Mouse (Mus musculus) neural tube, embryonic 12.5 days (tissue): ENCODE measurements around the gene Gm45623. TPM values are rescaled to one million over a fixed set of nuclear protein-coding genes. Genes with fewer than 3 reads are reported as not detected.

Source experiments
- ATAC-seq: fragments of 200-750 bp; cut with Nextera tagmentation; 2 replicates; pipeline ENCODE4 v1.8.0; 2017; ENCODE audit warnings: low read depth, mild to moderate bottlenecking, moderate TSS enrichment, moderate library complexity; ENCODE audit not compliant: low FRiP score
- H3K27ac ChIP-seq: fragments of 300-500 bp; sonication (generic); 2 replicates; pipeline ENCODE4 v1.5.1; 2016
- H3K27me3 ChIP-seq: fragments of 300-500 bp; sonication (generic); replicated peaks from 2 replicates; pipeline ENCODE4 v1.6.1; 2016; ENCODE audit warnings: mild to moderate bottlenecking
- H3K36me3 ChIP-seq: fragments of 300-500 bp; sonication (generic); 2 replicates; pipeline ENCODE4 v1.6.1; 2016; ENCODE audit warnings: mild to moderate bottlenecking
- H3K4me1 ChIP-seq: fragments of 300-500 bp; sonication (generic); 2 replicates; pipeline ENCODE4 v1.6.1; 2016
- H3K4me2 ChIP-seq: fragments of 300-500 bp; sonication (generic); replicated peaks from 2 replicates; pipeline ENCODE4 v1.6.1; 2016; ENCODE audit warnings: mild to moderate bottlenecking
- H3K4me3 ChIP-seq: fragments of 300-500 bp; sonication (generic); 2 replicates; pipeline ENCODE4 v1.5.1; 2016
- H3K9ac ChIP-seq: fragments of 300-500 bp; sonication (generic); 2 replicates; pipeline ENCODE4 v1.6.1; 2016; ENCODE audit warnings: mild to moderate bottlenecking
- H3K9me3 ChIP-seq: fragments of 300-500 bp; sonication (generic); 2 replicates; pipeline ENCODE4 v1.6.1; 2016; ENCODE audit warnings: mild to moderate bottlenecking
- WGBS: fragments of 180-500 bp; shearing (Covaris S2); methylation state at CpG from one replicate; pipeline ENCODE4 v1.1.7; 2016; 5-methylcytosine and 5-hydroxymethylcytosine counted together
- polyA plus RNA-seq: library from polyadenylated mRNA; unstranded; fragments of >200 nt; fragmentation: Nextera tagmentation; extraction: Ambion mirVana; gene quantifications from 2 replicates; pipeline ENCODE4 v1.2.1, GENCODE M21; 2016

Gene Gm45623
- polyA plus RNA-seq, 1 experiment from 2014 or later = 0.13 TPM

DNA sequence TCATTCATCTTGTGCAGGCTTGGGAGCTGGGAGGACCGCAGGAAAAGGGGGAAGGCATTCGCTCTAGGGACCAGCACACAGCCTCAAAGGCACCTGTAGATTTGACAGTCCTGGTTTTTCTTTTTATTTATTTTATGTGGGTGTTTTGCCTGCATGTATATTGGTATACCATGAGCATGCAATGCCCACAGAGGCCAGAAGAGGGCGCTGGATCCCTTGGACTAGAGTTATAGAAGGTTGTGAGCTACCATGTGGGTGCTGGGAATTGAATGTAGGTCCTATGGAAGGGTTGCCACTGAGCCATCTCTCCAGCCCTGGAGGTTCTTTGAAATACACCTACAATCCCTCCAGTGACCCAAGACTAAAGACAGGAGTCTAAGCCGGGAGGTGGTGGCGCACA lies 17.2 kb upstream of the Gm45623 start:
- H3K4me2 ChIP-seq = no peak overlapping the region
- H3K4me1 ChIP-seq = peaks cover 29% of the 10 kb centered on the region
- no peaks in the 10 kb centered on the region for H3K9me3 ChIP-seq
- H3K9ac ChIP-seq = no peak overlapping the region
- no peaks in the 10 kb centered on the region for H3K27me3 ChIP-seq
- no peak for ATAC-seq
- no peaks in the 10 kb centered on the region for H3K36me3 ChIP-seq
- 66% methylated on average over 5 of the region's 5 CpGs for WGBS
- H3K27ac ChIP-seq = no peak overlapping the region
- H3K4me3 ChIP-seq = no peak overlapping the region

DNA sequence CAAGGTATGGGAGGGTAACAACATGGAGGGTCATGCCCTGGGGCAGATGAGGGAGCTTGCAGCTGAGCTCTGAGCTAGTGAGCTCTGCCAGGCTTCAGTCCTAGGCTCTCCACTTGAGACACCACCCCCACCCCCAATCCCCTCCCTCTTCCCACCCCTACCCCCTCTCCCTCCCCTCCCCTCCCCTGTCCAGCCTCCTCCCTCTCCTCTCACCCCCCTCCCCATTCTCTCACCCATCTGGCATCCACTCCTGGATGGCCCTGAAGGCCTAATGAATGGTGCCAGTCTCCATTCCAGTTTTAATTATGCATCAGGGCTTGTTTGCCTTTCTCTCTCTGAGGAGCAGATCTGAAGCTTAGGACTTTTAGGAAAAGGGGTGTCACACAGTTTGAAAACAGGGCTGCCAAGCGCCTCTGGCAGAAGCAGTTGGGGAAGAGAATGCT lies 16.5 kb upstream of the Gm45623 start:
- whole genome bisulfite sequencing = 74% methylated on average over 1 of the region's 1 CpGs
- no peaks in the 10 kb centered on the region for H3K36me3 ChIP-seq
- no peak overlapping the region for H3K9ac ChIP-seq
- H3K4me3 ChIP-seq = no peak overlapping the region
- no peak overlapping the region for H3K27ac ChIP-seq
- no peaks in the 10 kb centered on the region for H3K9me3 ChIP-seq
- H3K4me2 ChIP-seq = no peak overlapping the region
- no peak for ATAC-seq
- H3K27me3 ChIP-seq = no peaks in the 10 kb centered on the region
- H3K4me1 ChIP-seq = peaks cover 29% of the 10 kb centered on the region

DNA sequence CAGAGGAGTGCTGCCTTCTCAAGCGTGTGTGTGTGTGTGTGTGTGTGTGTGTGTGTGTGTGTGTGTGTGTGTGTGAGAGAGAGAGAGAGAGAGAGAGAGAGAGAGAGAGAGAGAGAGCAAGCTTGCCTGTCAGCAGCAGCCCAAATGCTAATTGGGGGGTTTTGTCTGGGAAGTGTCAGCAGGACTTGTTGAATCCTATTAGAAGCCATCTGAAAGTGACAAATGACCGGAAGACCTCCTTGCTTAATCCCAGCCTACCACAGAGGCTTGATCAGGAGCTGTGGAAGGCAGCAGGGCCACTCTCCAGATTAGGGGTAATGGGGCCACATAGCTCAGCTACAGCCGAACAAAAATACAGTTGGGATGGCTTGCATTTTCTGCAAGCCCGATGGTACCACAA lies 15.8 kb upstream of the Gm45623 start:
- H3K4me2 ChIP-seq = no peak overlapping the region
- peaks cover 24% of the 10 kb centered on the region for H3K4me1 ChIP-seq

DNA sequence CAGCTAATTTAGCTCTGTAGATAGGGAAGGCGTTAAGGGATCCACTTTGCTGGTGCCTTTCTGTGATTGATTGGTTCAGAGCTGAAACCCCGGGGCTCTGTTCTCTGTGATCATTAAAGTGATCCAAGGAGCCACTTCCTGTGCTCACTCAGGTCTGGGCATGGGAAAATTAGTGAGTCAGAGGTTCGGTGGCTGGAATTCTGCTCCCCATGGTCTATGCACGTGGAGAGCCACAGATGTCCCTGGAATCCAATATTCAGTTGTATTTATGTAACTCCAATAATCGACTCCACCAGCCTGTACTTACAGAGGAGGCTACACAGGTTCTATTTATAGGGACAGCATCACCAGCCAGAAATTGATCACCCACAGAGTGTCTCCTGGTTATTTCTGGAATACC lies 12.6 kb upstream of the Gm45623 start:
- H3K27me3 ChIP-seq = 0 out of 2 replicates have a peak, but pooled peaks cover 3% of the 10 kb centered on the region
- no peaks in the 10 kb centered on the region for H3K9me3 ChIP-seq
- no peak overlapping the region for H3K4me2 ChIP-seq
- no peak overlapping the region for H3K4me3 ChIP-seq
- no peaks in the 10 kb centered on the region for H3K36me3 ChIP-seq
- no peak overlapping the region for H3K9ac ChIP-seq
- ATAC-seq = no peak
- H3K4me1 ChIP-seq = peaks cover 24% of the 10 kb centered on the region
- no peak overlapping the region for H3K27ac ChIP-seq
- WGBS = 52% methylated on average over 5 of the region's 5 CpGs

More for the DNA sequence above, 15.8 kb upstream of the Gm45623 start:
- no peak for ATAC-seq
- Histone ChIP-seq H3K4me3 (no peak overlapping the region), H3K9ac (no peak overlapping the region), H3K27ac (no peak overlapping the region), H3K36me3 (no peaks in the 10 kb centered on the region), H3K27me3 (no peaks in the 10 kb centered on the region), H3K9me3 (no peaks in the 10 kb centered on the region)
- WGBS = 36% methylated on average over 4 of the region's 4 CpGs

DNA sequence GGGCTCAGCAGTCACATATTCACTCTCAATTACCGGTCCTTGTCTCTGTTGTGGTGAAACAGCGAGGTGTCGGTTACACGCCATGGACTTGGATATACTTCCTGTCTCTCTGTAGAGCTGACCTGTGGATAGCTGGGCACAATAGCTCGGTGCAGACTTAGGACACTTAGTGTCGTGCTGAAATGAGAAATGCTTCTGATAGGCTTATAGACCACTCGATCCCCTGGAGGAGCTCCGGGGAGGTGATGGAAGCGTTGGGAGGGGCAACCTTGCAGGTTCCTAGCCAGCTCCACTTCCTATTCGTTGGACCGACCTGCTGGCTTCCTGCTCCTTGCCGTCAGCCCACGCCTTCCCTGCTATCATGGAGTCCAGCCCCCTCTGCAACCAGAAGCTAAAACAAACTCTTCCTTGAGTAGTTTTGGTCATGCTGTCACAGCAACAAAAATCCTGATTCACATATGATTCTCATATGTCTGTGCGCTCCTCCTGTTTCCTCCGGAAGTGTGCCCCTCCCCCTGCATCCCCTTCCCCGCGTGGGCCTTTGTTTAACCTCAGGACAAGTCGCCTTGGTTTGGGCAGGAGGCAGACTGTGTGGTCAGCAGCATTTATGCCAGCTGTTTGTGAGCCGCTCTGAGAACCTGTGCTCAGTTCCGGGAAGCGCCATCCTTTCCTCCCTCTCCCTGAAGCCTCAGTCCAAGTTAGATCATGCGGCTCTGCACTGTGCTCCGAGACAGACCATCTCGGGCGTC lies 11.8 kb upstream of the Gm45623 start:
- H3K4me1 ChIP-seq = peaks cover 24% of the 10 kb centered on the region
- peak overlapping the region; percentile 8; the same call in 1 of the 2 replicates for H3K4me2 ChIP-seq
- no peaks in the 10 kb centered on the region for H3K36me3 ChIP-seq
- WGBS = 61% methylated on average over 25 of the region's 25 CpGs
- H3K9me3 ChIP-seq = no peaks in the 10 kb centered on the region
- H3K27ac ChIP-seq = no peak overlapping the region
- no peak for ATAC-seq
- 0 out of 2 replicates have a peak, but pooled peaks cover 3% of the 10 kb centered on the region for H3K27me3 ChIP-seq
- H3K9ac ChIP-seq = no peak overlapping the region
- H3K4me3 ChIP-seq = no peak overlapping the region

DNA sequence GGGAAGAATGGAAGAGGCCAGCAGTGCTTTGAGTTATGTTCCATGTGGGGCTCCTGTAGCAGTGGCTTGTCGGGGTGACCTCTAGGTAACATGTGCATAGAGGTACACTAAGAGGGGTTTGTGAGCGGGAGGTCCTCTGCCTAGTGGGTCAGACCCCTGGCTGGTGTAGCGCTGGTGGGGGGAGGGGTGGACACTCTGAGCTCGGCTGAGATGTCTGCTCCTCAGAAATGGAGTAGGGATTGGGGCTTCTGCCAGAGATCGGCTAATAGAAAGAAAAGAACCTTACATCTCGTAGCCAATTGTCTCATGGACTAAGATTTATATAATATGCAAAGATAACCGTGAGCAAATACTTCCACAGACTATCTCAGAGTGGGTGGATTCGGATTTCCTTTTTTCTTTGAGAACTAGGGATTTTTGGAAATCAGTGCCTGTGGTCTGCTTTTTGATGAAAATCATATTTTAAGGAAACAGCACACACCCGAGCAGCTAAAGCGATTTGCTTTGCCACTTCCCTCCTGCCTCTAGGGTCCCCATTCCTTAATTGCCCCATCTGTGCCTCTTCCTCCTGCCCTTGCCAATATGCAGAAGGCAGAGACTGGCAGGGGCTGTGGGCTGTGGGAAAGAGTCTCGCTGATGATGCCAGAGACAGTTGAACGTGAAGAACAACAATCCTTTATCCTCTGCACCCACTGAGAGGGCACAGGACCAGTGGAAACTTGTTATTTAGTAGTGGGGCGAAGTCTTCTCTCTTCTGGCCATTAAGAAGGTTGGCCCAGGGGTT lies 9.0 kb upstream of the Gm45623 start:
- H3K9ac ChIP-seq = no peak overlapping the region
- no peak overlapping the region for H3K27ac ChIP-seq
- H3K36me3 ChIP-seq = no peaks in the 10 kb centered on the region
- H3K4me3 ChIP-seq = no peak overlapping the region
- H3K27me3 ChIP-seq = 0 out of 2 replicates have a peak, but pooled peaks cover 3% of the 10 kb centered on the region
- WGBS = 40% methylated on average over 13 of the region's 13 CpGs
- H3K4me2 ChIP-seq = no peak overlapping the region
- peaks cover 9% of the 10 kb centered on the region; the same call in 1 of the 2 replicates for H3K4me1 ChIP-seq
- no peak for ATAC-seq
- no peaks in the 10 kb centered on the region for H3K9me3 ChIP-seq

DNA sequence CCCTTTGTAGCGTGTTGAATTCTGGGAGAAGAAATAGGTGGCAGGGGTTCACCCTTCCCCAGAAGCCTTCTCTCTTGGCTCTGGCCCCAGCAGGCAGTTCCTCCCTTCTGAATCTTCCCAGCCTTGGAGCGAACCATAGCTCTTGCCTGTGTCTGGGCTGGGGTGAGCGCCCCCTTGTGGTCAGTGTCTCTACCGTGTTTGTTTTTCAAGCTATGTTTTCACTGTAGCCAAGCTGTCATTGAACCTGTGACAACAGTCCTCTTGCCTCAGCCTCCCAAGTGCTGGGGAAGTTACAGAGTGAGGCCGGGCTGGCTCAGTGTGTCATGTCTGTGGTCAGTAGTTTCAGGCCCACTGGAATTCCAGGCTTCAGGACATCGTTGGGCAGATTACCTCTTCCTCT lies 4.9 kb upstream of the Gm45623 start:
- H3K36me3 ChIP-seq = no peaks in the 10 kb centered on the region
- peaks cover 15% of the 10 kb centered on the region for H3K4me1 ChIP-seq
- H3K4me2 ChIP-seq = no peak overlapping the region
- H3K27me3 ChIP-seq = peaks cover 33% of the 10 kb centered on the region
- no peak overlapping the region for H3K9ac ChIP-seq
- no peak overlapping the region for H3K4me3 ChIP-seq
- no peaks in the 10 kb centered on the region for H3K9me3 ChIP-seq
- H3K27ac ChIP-seq = no peak overlapping the region
- ATAC-seq = no peak
- WGBS = 31% methylated on average over 6 of the region's 6 CpGs

DNA sequence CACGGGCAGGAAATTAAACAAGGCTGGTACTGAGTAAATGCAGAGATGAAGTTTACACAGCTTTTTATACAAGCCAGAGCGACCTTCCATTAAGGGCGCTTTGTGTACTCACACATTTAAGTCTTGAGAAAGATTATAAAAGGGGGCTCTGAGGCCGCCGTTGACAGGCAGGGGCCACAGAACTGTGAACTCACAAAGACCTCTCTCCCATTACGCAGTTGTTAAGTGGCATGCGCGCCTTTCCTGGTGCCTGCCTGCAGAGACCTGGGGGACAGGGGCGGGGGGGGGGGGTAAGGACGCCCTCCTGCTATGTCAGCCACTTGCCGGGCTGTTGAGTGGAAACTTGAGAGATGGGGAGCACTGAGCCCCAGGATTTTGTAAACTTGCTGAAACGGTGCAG lies 3.6 kb upstream of the Gm45623 start:
- Histone ChIP-seq H3K27ac (no peak overlapping the region), H3K9ac (no peak overlapping the region), H3K9me3 (no peaks in the 10 kb centered on the region), H3K27me3 (peaks cover 45% of the 10 kb centered on the region), H3K36me3 (no peaks in the 10 kb centered on the region), H3K4me1 (peaks cover 20% of the 10 kb centered on the region), H3K4me2 (no peak overlapping the region), H3K4me3 (no peak overlapping the region)
- no peak for ATAC-seq
- WGBS = 47% methylated on average over 12 of the region's 12 CpGs

DNA sequence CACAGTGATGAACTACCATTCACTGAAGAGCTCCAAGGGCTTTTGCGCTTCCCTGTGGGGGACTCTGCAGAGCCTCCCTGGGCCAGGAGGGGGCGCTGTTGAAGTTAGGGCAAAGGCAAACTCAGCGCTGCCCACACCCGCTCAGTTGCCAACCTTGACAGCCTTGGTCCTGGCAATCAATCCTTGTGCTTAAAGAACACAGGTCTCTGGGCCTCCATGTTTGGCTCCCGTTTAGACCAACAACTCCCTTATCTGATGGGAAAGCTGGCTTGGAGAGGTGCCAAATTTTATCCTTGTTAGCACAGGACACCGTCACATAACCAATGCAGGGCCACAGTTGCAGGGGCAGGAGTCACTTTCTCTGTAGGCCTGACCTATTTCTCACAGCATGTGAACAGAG lies 2.2 kb upstream of the Gm45623 start:
- 71% methylated on average over 6 of the region's 6 CpGs for WGBS
- Histone ChIP-seq H3K27ac (no peak overlapping the region), H3K27me3 (peaks cover 57% of the 10 kb centered on the region), H3K9ac (no peak overlapping the region), H3K4me3 (no peak overlapping the region), H3K36me3 (no peaks in the 10 kb centered on the region), H3K4me1 (peaks cover 20% of the 10 kb centered on the region), H3K9me3 (no peaks in the 10 kb centered on the region), H3K4me2 (no peak overlapping the region)
- no peak for ATAC-seq

DNA sequence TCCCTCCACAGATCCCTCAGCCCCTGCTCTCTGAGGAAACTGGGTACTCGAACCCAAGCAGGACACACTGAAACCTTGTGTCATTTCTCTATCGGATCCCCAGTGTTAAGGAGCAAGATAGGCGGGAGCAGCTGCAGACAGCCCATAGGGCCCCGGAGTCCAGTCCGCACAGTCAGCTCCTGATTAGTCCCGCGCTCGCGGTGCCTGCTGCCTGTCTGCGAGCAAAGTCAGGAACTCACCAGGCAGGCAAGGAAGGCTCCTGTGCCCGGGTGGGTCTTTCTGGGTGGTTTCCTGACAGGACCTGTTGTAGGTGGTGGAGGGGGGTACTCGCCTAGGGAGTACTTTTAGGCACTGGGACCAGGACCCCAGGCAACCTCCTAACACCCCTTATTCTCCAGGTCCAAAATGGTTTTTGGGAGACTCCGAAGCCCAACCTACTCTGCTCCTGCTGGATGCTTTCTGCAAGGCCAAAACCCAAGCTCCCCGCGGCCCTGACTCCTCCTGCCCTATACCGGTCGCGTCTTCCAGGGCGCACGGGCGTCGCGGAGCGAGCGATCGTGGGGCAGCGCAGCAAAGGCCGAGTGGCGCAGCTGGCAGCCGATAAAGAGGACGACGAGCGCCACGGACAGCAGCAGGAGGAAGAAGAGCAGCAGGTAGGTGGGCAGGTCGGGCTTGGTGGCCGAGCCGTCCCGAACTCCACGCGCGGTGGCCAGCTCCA lies 994 bp downstream of the Gm45623 start:
- Histone ChIP-seq H3K9me3 (no peaks in the 10 kb centered on the region), H3K27me3 (peaks cover 64% of the 10 kb centered on the region), H3K4me3 (peak overlapping the region; percentile 40), H3K36me3 (no peaks in the 10 kb centered on the region), H3K4me2 (peak overlapping the region; percentile 86), H3K9ac (peak overlapping the region; percentile 52), H3K27ac (no peak overlapping the region), H3K4me1 (peaks cover 20% of the 10 kb centered on the region)
- WGBS = under 1% methylated on average over 41 of the region's 41 CpGs
- ATAC-seq = peak; percentile 25; the same call in 1 of the 2 replicates

DNA sequence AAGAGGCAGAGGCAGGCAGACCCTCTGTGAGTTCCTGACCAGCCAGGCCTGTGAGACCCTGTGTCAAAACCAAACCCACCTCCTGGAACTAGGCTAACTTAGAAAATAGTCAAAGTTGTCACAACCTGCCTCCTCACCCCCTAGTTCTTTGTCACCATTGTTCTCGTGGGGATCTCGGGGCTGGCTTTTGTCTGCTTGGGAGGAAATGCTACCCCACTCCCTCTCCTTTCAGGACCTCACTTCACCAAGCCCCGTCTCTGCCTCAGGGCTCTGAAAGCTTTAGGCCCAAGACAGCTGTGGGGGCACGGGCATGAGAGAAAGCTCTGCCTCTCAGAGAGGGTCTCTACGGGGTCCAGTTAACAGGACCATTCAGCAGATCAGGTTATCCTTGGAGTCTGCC lies 1.9 kb downstream of the Gm45623 start:
- no peak overlapping the region for H3K4me2 ChIP-seq
- peaks cover 17% of the 10 kb centered on the region for H3K4me1 ChIP-seq
- no peak for ATAC-seq
- no peak overlapping the region for H3K4me3 ChIP-seq
- H3K9me3 ChIP-seq = no peaks in the 10 kb centered on the region
- no peak overlapping the region for H3K9ac ChIP-seq
- peaks cover 64% of the 10 kb centered on the region for H3K27me3 ChIP-seq
- no peaks in the 10 kb centered on the region for H3K36me3 ChIP-seq
- H3K27ac ChIP-seq = no peak overlapping the region
- 23% methylated on average over 5 of the region's 5 CpGs for WGBS

DNA sequence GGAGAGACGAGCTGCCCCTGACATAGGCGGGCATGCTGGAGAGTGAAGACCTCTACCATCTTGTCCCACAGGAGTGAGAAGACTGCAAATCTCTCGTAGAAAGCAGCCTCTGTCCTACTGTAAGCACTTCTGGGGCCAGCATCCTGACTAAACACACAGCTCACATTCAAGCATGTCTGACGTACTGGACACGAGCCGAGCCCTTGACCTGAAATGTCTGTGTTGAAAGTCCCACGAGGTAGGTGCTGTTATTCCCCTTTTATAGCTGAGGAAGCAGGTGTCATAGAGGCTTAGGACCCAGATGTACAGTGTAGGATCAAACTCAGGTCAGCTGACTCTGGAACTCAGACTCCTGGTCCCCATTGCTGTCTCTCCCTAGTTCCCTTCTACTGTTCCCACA lies 4.2 kb downstream of the Gm45623 start:
- 88% methylated on average over 7 of the region's 7 CpGs for WGBS
- Histone ChIP-seq H3K36me3 (0 out of 2 replicates have a peak, but pooled peaks cover 1% of the 10 kb centered on the region), H3K9me3 (no peaks in the 10 kb centered on the region), H3K4me1 (peaks cover 17% of the 10 kb centered on the region), H3K27me3 (peaks cover 41% of the 10 kb centered on the region), H3K4me3 (no peak overlapping the region), H3K27ac (no peak overlapping the region), H3K9ac (no peak overlapping the region), H3K4me2 (no peak overlapping the region)
- ATAC-seq = no peak
